Mouse (Mus musculus): ENCODE results near the gene Ppef2. TPM values are rescaled to one million over a fixed set of nuclear protein-coding genes. Genes with fewer than 3 reads are reported as not detected.

Ppef2 gene
- total RNA-seq, 2 experiments from 2014 or later, result 0.79 TPM; not detected in 1

- peak; percentile 51 to 76 for DNase-seq (ENCODE audit: extremely low spot score in 1 of 2, low spot score in 1 of 2)
Observed at GRCm38 (mm10) chr5:92239333-92240232, 16.5 kb downstream of the Ppef2 start.

- no peak for DNase-seq (ENCODE audit: extremely low spot score in 1 of 2, low spot score in 1 of 2)
Observed at GRCm38 (mm10) chr5:92234939-92235557, 21.0 kb downstream of the Ppef2 start.

- no peak for DNase-seq (ENCODE audit: extremely low spot score in 1 of 2, low spot score in 1 of 2)
Observed at GRCm38 (mm10) chr5:92233366-92233765, 22.7 kb downstream of the Ppef2 start.

GRCm38 (mm10) chr5:92231836-92232235 lies 24.2 kb downstream of the Ppef2 start:
- DNase-seq (ENCODE audit: extremely low spot score in 1 of 2, low spot score in 1 of 2), result no peak

GRCm38 (mm10) chr5:92230306-92230705 lies 25.8 kb downstream of the Ppef2 start:
- DNase-seq (ENCODE audit: extremely low spot score in 1 of 2, low spot score in 1 of 2), result no peak

- no peak for DNase-seq (ENCODE audit: extremely low spot score in 1 of 2, low spot score in 1 of 2)
Observed at GRCm38 (mm10) chr5:92229514-92229913, 26.6 kb downstream of the Ppef2 start.

- no peak for DNase-seq (ENCODE audit: extremely low spot score in 1 of 2, low spot score in 1 of 2)
Observed at GRCm38 (mm10) chr5:92228776-92229175, 27.3 kb downstream of the Ppef2 start.

GRCm38 (mm10) chr5:92227782-92228181 lies 28.3 kb downstream of the Ppef2 start:
- DNase-seq (ENCODE audit: extremely low spot score in 1 of 2, low spot score in 1 of 2), result no peak

GRCm38 (mm10) chr5:92220287-92220902 lies 35.7 kb downstream of the Ppef2 start:
- DNase-seq (ENCODE audit: extremely low spot score in 1 of 2, low spot score in 1 of 2), result no peak

- DNase-seq (ENCODE audit: extremely low spot score in 1 of 2, low spot score in 1 of 2), result no peak
Observed at GRCm38 (mm10) chr5:92219826-92220225, 36.3 kb downstream of the Ppef2 start.

GRCm38 (mm10) chr5:92218915-92219793 lies 36.9 kb downstream of the Ppef2 start:
- DNase-seq (ENCODE audit: extremely low spot score in 1 of 2, low spot score in 1 of 2), result no peak

- no peak for DNase-seq (ENCODE audit: extremely low spot score in 1 of 2, low spot score in 1 of 2)
Observed at GRCm38 (mm10) chr5:92215308-92215707, 40.8 kb downstream of the Ppef2 start, which contains the start of gene U90926. Gene U90926, minus strand, starts transcription at chr5:92215408.

- no peak for DNase-seq (ENCODE audit: extremely low spot score in 1 of 2, low spot score in 1 of 2)
Observed at GRCm38 (mm10) chr5:92212231-92212630, 43.8 kb downstream of the Ppef2 start.

GRCm38 (mm10) chr5:92210205-92210604 lies 45.9 kb downstream of the Ppef2 start:
- DNase-seq (ENCODE audit: extremely low spot score in 1 of 2, low spot score in 1 of 2), result no peak

GRCm38 (mm10) chr5:92206121-92206520 lies 50.0 kb downstream of the Ppef2 start:
- DNase-seq (ENCODE audit: extremely low spot score in 1 of 2, low spot score in 1 of 2), result no peak

GRCm38 (mm10) chr5:92205706-92206105 lies 50.4 kb downstream of the Ppef2 start:
- no peak for DNase-seq (ENCODE audit: extremely low spot score in 1 of 2, low spot score in 1 of 2)

- DNase-seq (ENCODE audit: extremely low spot score in 1 of 2, low spot score in 1 of 2), result no peak
Observed at GRCm38 (mm10) chr5:92205184-92205583, 50.9 kb downstream of the Ppef2 start.

GRCm38 (mm10) chr5:92204162-92205036 lies 51.7 kb downstream of the Ppef2 start:
- DNase-seq (ENCODE audit: extremely low spot score in 1 of 2, low spot score in 1 of 2), result no peak

GRCm38 (mm10) chr5:92198266-92198665 lies 57.8 kb downstream of the Ppef2 start:
- no peak for DNase-seq (ENCODE audit: extremely low spot score in 1 of 2, low spot score in 1 of 2)
